In the genomic region with DNA sequence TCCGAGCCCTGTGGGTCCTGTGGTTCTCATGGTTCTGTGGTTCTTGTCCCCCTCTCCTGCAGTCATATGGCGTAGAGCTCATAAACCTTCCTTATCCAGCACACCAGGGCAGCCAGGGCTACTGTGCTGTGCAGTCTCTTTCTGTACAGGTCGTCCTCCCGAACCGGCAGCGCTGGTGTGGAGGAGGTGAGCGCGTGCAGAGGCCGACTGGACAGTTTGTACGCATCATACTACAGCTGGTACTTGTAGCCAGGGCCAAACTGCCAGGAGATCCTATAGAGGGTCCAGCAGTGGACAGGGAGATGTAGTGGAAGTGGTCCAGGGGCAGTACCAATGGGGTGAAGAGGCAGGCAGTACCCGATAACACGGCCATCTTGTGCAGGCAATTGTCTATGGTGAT, we compare ENCODE assay signal across 21 mouse cellular contexts. TPM values are rescaled to one million over a fixed set of nuclear protein-coding genes. Genes with fewer than 3 reads are reported as not detected.
"Had no signal": no experiment of that assay in that cellular context is flagged by ENCODE, and none has a peak within 500 bp of the region (broad histone marks: within the 10 kb centered on the region; RNA-seq: fewer than 3 reads in every experiment).

No protein-coding gene starts in this region.

- H3K36me3 ChIP-seq: limb, embryonic 12.5 days; limb, embryonic 15.5 days had no signal

- H3K9me3 ChIP-seq: limb, embryonic 12.5 days; limb, embryonic 15.5 days had no signal

- H3K9ac ChIP-seq: limb, embryonic 12.5 days; limb, embryonic 15.5 days; liver, embryonic 14.5 days; liver, postnatal 0 days; lung, embryonic 14.5 days had no signal

- H3K4me3 ChIP-seq: limb, embryonic 12.5 days; limb, embryonic 15.5 days had no signal

- ATAC-seq: liver, postnatal 0 days; lung, postnatal 0 days had no signal

- H3K27me3 ChIP-seq: limb, embryonic 12.5 days; limb, embryonic 15.5 days had no signal

- DNase-seq: kidney, adult 18-20 months; kidney, adult 9 months; kidney, postnatal 14 days; kidney, postnatal 4 days; left cerebral cortex, postnatal 4 days; liver, postnatal 0 days; lung, embryonic 14.5 days; midbrain, embryonic 14.5 days; retina, postnatal 1 day; right cerebral cortex, postnatal 4 days; thymus, adult 2 months; thymus, postnatal 14 days; thymus, postnatal 4 days had no signal

- H3K4me2 ChIP-seq: limb, embryonic 12.5 days; limb, embryonic 15.5 days; liver, embryonic 11.5 days; lung, embryonic 14.5 days had no signal

- H3K27ac ChIP-seq: limb, embryonic 12.5 days; limb, embryonic 15.5 days; liver, embryonic 14.5 days; macrophage; stomach, postnatal 0 days had no signal

RNA-seq across cellular contexts. Expression of a gene that starts 51.5 kb away (rescaled TPM):
- total RNA-seq: neutrophil, adult 5-6 weeks had no signal
